Mouse (Mus musculus): ENCODE data around the gene Krtap5-5. TPM values are rescaled to one million over a fixed set of nuclear protein-coding genes. Genes with fewer than 3 reads are reported as not detected.

Krtap5-5 gene
- polyA plus RNA-seq (2017; shearing (Covaris generic)): not detected

DNA sequence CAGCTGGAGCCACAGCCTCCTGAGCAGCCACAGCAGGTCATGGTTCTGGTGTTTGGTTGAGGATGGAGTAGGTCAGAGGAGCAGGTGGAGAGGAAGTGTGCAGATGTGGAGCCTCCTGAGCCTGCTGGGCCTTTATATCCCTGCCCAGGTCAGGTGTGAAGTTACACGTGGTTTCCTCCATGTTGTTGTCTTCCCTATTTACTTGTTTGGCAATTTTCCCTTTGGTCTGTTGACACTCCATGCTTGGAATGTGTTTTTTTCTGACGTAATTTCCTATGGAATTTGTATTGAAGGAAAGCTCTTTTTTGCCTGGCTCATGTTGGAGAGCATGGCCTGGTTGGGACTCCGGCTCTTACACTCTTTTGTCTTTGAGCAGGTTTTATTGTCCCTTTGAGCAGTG, at the start of gene Krtap5-5:
Gene Krtap5-5 (minus strand): TSS at position 101 of the 400 bp plus-strand sequence.

GRCm38 (mm10) chr7:142274263-142274662, 44.5 kb upstream of the Krtap5-5 start, which contains the start of gene Gm4559:
Gene Gm4559, minus strand, starts transcription at chr7:142274363.

GRCm38 (mm10) chr7:142258254-142258653, 28.5 kb upstream of the Krtap5-5 start, which contains the start of gene Gm2431:
Gene Gm2431, minus strand, starts transcription at chr7:142258354.

DNA sequence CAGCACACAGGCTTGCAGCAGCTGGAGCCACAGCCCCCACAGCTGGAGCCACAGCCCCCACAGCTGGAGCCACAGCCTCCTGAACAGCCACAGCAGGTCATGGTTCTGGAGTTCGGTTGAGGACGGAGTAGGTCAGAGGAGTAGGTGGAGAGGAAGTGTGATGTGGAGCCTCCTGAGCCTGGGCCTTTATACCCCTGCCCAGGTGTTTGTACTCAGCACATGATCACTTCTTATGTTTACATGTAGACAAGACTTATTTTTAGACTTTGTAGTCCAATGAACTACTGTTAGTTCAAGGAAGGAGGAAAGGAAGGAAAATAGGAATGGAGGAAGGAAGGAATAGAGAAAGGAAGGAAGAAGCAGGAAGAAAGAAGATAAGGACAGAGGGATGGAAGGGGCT, 11.2 kb upstream of the Krtap5-5 start, which contains the start of gene Gm40460:
Gene Gm40460 (minus strand): TSS at position 101 of the 400 bp plus-strand sequence.

GRCm38 (mm10) chr7:142211559-142211958, 18.2 kb downstream of the Krtap5-5 start, which contains the start of gene Gm7579:
Gene Gm7579, plus strand, starts transcription at chr7:142211859.

GRCm38 (mm10) chr7:142201064-142201463, 28.7 kb downstream of the Krtap5-5 start, which contains the start of gene Krtap5-3:
Gene Krtap5-3, plus strand, starts transcription at chr7:142201364.

GRCm38 (mm10) chr7:142190289-142190688, 39.5 kb downstream of the Krtap5-5 start, which contains the start of gene Gm10153:
Gene Gm10153, minus strand, starts transcription at chr7:142190389.

Other genes with a start within 250 kb of the Krtap5-5 start
- gene Mob2, start 168.9 kb downstream of the Krtap5-5 start, polyA plus RNA-seq (2017; shearing (Covaris generic)): 122 TPM
- 37.7 TPM for gene Dusp8, start 134.1 kb downstream of the Krtap5-5 start, polyA plus RNA-seq (2017; shearing (Covaris generic))
- not detected for gene Gm45618, start 109.2 kb downstream of the Krtap5-5 start, polyA plus RNA-seq (2017; shearing (Covaris generic))
- not detected for gene Gm39115, start 93.9 kb downstream of the Krtap5-5 start, polyA plus RNA-seq (2017; shearing (Covaris generic))
- not detected for gene Gm45337, start 85.4 kb downstream of the Krtap5-5 start, polyA plus RNA-seq (2017; shearing (Covaris generic))
- not detected for gene Gm29735, start 72.9 kb downstream of the Krtap5-5 start, polyA plus RNA-seq (2017; shearing (Covaris generic))
- gene Gm4553, start 64.2 kb downstream of the Krtap5-5 start, polyA plus RNA-seq (2017; shearing (Covaris generic)): not detected
- not detected for gene Krtap5-2, start 54.0 kb downstream of the Krtap5-5 start, polyA plus RNA-seq (2017; shearing (Covaris generic))
- not detected for gene Gm10153, start 39.6 kb downstream of the Krtap5-5 start, polyA plus RNA-seq (2017; shearing (Covaris generic))
- gene Krtap5-3, start 28.6 kb downstream of the Krtap5-5 start, polyA plus RNA-seq (2017; shearing (Covaris generic)): not detected
- not detected for gene Gm7579, start 18.1 kb downstream of the Krtap5-5 start, polyA plus RNA-seq (2017; shearing (Covaris generic))
- gene Gm40460, start 11.1 kb upstream of the Krtap5-5 start, polyA plus RNA-seq (2017; shearing (Covaris generic)): not detected
- not detected for gene Gm2431, start 28.4 kb upstream of the Krtap5-5 start, polyA plus RNA-seq (2017; shearing (Covaris generic))
- gene Gm4559, start 44.4 kb upstream of the Krtap5-5 start, polyA plus RNA-seq (2017; shearing (Covaris generic)): not detected
- not detected for gene Krtap5-1, start 67.1 kb upstream of the Krtap5-5 start, polyA plus RNA-seq (2017; shearing (Covaris generic))
- not detected for gene Krtap5-4, start 73.6 kb upstream of the Krtap5-5 start, polyA plus RNA-seq (2017; shearing (Covaris generic))
- 24.4 TPM for gene Ifitm10, start 143.8 kb upstream of the Krtap5-5 start, polyA plus RNA-seq (2017; shearing (Covaris generic))
- gene Gm49369, start 152.7 kb upstream of the Krtap5-5 start, polyA plus RNA-seq (2017; shearing (Covaris generic)): 12.8 TPM
- gene Ctsd, start 158.1 kb upstream of the Krtap5-5 start, polyA plus RNA-seq (2017; shearing (Covaris generic)): 304 TPM
- not detected for gene Syt8, start 204.9 kb upstream of the Krtap5-5 start, polyA plus RNA-seq (2017; shearing (Covaris generic))
- gene Tnni2, start 211.8 kb upstream of the Krtap5-5 start, polyA plus RNA-seq (2017; shearing (Covaris generic)): not detected
- gene Lsp1, start 230.8 kb upstream of the Krtap5-5 start, polyA plus RNA-seq (2017; shearing (Covaris generic)): 942 TPM